Mouse (Mus musculus) megakaryocyte progenitor cell, adult 5-6 weeks (primary cell): ENCODE data around the gene Gm28635. TPM values are rescaled to one million over a fixed set of nuclear protein-coding genes. Genes with fewer than 3 reads are reported as not detected.

Source experiments
- ATAC-seq: replicated peaks from 2 replicates; pipeline ENCODE4 v1.8.0; 2016; ENCODE audit warnings: mild to moderate bottlenecking, moderate TSS enrichment, inconsistent platforms; ENCODE audit not compliant: poor library complexity
- total RNA-seq, 2 experiments: library from RNA; stranded (forward) in 1 of 2; stranded (reverse) in 1 of 2; fragments of 157-497, 149-512 nt in 1 of 2; fragments of 200-1000 nt in 1 of 2; gene quantifications; 2 replicates each; pipeline versions ENCODE4 v1.2.3 to v1.2.4; 2015 to 2017

The Gm28635 gene
- total RNA-seq (2015) (not detected in 2 replicates), total RNA-seq (2017) (0.44 TPM in 1 of 2 replicates, not detected in the other)

DNA sequence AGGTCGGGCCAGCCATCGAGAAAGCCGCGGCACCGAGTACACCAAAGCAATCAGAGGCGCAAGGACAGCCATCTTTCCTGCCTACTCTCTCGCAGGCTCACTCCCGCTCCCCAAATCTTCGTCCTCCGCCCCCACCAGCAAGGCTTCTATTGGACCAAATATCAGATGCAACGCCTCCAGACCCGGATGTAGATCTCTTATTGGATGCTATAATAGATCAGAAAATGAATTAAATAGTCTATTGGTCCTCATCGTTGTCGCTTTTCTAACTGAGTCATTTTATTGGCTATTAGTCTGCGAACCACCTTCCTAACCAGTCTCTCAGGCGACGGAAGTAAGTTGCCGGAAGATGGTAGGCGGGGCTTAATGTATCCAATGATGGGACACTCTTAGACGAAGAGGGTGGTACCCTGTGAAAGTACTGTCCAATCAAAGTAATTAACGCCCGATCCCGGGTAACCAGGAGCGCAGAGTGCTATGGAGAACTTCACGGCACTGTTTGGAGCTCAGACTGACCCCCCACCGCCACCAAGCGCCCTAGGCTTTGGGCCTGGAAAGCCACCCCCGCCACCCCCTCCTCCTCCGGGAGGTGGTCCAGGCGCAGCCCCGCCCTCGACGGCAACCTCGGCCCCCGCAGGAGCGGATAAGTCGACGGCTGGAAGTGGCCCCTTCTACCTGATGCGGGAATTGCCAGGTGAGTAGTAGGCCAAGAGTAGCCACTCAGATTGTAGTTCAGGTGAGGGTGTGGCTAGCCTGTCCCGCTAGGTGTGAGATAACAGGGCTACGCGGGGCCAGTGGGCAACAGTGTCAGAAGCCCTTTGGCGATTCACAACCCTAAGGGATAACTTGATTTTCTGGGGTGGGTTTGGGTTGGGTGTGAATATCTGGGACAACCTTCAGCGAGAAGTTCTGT lies at the start of gene Gm28635, which contains the start of gene Med19:
TSS of gene Gm28635 (minus strand) at position 74 of the 913 bp plus-strand sequence.
TSS of gene Med19 (plus strand) at position 435 of the 913 bp plus-strand sequence.
- ATAC-seq: peak; percentile 93

DNA sequence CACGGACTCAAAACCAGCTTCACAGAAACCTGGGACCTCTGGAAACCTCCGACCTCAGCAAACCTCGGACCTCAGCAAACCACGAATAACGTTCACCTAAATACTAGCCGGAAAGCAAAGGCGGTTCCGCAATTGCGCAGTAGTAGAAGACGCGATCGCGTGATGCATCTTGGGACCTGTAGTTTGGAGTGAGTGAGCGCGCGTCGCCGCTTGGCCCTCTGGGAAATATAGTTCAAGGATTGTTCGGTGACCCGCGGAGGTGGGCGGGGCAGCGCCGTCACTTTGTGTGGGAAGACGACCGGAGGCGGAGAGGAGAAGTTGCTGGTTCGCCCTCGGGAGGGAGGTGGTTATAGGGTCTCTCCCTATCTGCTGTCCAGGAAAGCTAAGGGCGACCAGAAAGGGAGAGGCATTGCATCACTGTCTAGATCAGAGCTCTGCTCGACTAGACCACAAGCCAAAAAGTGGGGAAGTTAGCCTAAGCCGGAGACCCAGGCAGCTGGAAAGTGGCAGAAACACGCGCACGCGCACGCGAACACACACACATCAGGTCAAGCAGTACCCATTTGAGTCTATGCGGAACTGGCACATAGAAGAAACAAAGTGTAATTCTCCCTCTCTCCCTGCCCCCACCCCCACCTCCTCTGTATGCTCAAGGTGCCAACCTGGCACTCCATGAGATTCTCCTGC lies 49.5 kb upstream of the Gm28635 start, which contains the start of gene Clp1:
TSS of gene Clp1 (minus strand) at position 179 of the 687 bp plus-strand sequence.
- peak; percentile 97 for ATAC-seq

DNA sequence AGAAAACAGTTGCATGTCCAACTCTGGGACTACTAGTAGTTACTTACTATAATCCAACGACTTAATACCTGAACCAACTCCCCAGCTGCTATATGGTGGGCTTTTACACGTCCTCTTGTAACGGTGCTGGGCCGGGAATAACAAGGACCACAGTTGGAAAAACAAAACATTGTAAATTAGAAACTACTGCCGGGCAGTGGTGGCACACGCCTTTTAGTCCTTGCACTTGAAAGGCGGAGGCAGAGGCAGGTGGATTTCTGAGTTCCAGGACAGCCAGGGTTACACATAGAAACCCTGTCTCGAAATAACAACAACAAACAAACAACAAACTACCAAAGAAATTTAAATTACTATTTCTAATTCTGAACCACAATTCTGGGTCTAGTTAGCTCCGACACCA lies 48.9 kb upstream of the Gm28635 start:
- ATAC-seq: no peak

DNA sequence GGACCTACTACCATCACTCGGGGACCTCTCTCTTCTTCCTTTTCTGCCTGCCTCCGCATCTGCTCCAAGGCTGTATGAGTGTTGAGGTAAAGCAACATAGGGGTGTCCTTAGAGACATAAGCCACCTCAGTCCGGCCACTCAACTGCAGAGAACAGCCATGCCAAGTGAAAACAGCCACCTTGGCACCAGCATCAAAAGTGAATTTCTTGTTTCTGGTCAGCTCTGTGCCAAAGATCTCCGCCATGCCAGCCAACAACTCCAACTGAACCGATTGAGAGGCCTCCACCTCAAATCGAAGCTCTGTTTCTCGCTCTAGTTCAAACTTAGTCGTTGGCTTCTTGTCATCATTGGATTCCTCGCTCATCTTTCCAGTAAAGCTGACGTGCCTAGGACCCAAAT lies 47.9 kb upstream of the Gm28635 start:
- no peak for ATAC-seq

DNA sequence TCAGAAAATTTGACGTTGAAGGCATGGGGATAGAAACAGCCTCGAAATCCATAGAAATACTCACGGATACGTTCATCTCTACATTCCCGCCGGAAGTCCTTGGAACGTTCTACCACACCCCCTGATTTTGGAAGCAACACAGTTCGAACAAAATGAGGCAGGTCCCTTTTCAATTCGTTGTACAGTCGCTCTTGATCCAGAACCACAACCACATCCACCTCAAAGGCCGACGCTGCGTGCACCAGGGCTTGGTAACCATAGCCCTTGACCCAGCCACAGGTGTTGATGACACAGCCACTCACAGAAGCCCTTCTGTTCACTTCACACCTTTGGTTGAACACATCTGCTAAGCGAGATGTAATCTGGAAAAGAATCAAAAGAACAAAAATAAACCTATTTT lies 46.0 kb upstream of the Gm28635 start:
- no peak for ATAC-seq

DNA sequence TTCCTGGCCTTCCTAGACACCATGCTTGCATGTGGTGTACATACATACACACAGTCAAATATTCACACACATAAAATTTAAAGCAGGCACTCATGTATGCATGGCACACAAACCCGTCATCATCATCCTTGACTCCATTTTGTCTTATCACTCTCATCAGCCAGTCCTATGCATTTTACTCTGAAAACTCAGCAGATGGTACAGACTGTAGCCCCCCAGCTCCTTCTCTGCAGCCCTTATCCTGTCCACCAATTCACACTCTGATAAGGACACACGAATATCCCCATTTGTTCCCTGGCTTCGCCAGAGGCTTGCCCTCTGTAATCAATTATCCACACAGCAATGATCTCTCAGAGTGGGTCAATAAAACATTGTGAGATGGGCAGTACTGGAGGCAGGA lies 43.3 kb upstream of the Gm28635 start:
- no peak for ATAC-seq

DNA sequence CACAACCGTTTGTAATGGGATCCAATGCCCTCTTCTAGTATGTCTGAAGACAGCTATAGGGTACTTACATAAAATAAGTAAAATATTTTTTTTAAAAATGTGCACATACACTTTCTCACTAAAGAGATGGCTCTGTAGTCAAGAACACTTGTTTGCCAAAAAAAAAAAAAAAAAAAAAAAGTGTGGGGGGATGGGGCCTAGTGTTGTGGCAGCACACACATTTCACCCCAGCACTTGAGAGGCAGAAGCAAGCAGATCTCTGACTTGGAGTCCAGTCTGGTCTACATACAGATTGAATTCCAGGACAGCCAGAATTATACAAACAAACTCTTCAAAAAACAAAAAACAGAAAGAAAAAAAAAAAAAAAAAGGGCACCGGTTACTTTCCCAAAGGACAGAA lies 42.9 kb upstream of the Gm28635 start:
- no peak for ATAC-seq

DNA sequence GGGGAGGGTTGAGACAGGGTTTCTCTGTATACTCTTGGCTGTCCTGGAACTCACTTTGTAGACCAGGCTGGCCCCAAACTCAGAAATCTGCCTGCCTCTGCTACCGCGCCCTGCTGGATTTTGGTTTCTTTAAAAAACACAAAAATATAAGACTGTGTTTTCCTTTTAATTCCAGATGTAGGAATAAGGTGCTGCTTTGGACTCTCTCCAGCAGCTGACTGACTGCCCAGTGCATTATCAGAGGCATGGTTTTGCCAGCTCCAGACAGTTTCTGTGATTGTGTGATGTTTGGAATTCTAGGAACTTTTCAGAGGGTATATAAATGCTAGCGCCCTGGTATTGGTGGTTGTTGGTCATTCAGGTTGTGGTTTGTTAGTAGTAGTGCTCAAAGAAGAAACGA lies 39.5 kb upstream of the Gm28635 start:
- no peak for ATAC-seq

DNA sequence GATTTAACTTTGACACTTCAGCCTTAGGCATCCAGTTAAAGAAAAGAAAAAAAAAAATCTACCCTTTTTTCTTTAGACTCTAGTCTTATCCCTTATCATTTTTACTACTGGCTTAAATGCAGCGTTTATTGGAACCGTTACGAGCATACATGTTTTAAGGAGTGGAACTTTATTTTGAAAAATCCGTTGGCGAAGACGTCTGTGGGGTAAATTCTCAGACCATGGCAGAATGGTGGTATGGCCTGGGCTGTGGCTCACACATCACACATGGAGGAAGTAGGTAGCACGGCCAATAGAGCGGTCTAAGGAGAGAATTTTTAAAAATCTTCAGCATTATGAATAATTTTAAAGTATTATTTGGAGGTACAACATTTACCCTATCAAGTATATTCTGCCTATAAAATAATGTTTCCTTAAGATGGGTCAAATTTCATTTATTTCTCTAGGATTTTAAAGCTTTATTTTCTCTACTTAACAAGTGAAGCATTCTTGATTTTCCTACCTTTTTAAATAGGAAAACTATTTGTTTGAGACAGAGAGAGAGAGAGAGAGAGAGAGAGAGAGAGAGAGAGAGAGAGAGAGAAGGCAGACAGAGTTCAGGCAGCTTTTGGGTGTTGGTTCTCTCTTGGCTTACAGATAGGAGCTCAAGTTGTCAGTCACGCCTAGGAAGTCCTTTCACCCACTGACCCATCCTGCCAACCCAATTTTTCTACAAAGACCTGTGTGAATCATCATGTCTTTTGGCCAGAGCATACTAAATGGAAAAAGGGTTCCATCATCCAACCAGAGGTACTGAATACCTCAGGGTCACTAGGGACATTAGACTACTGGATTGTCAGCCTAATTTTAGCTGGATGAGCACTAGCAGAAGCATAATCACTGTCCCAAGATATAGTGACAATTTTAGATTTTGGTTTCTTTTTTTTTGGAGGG lies 38.8 kb upstream of the Gm28635 start:
- no peak for ATAC-seq

DNA sequence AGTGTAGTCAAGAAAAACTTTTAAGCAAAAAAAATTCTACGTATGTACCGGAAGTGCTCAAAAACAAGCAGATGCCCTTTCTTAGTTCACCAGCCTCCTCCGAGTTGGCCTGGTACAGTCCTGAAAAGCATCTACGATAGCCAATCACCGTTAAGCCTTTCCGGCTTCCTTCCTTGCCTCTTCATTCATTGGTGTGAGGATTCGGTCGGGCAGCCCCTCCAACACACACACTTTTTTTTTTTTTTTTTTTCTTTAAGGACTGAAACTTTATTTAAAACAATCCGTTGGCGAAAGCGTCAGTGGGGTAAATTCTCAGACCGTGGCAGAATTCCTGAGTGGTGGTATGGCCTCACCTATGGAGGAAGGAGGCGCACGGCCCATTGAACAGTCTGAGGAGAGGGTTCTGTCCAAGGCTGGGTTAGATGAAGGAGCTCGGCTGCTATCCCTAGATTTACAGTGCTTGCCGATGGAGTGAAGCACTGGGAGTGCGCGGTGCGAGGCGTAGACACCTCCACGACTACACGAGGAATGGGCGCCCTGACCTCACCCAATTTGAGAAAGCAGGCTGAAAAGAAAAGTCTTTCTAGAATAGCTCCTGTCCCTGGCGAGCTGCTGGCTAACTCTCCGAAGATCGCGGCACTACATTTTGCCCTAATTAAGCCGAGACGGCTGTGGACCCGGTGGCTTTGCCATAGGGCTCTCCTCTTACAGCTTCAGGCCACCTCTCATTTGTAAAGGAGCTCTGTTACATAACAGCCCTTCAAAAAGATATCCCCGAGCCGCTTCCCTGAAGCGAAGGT lies 37.9 kb upstream of the Gm28635 start:
- ATAC-seq: peak; percentile 82

DNA sequence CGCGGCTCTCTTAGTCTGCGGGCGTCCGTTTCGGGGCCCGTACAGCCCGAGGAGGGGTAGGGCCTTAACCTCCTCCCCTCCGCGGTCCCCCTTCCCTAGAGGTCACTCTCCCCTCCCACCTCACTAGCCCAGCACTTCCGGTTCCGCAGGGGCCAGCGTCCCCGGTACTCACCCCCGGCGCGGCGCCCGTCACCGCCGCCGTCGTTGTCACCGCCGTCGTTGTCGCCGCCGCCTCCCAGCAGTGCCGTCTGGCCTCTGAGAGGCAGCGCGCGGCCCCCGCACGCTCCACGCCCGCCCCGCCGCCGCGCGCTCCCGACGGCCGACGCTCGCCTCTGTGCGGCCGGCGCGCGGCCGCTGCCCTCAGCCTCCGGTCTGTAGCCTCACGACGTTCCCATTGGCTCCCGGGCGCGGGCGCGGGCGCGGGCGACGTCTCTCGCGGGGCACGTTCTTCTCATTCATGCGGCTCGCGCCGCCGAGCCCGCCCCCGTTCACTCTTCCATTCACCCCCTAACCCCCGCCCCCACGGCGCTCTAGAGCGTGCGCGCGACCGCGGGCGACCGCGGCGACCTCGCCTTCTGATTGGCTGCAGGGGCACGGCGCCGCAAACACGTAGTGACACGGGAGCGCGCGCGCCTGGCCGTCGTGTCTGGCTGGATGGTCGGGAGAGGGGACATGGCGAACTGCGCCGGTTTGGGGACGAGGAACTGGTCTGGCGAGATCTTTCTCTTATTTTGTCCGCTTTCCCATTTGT lies 37.1 kb upstream of the Gm28635 start, which contains the start of gene Zdhhc5:
TSS of gene Zdhhc5 (minus strand) at position 370 of the 751 bp plus-strand sequence.
- peak; percentile 80 for ATAC-seq

DNA sequence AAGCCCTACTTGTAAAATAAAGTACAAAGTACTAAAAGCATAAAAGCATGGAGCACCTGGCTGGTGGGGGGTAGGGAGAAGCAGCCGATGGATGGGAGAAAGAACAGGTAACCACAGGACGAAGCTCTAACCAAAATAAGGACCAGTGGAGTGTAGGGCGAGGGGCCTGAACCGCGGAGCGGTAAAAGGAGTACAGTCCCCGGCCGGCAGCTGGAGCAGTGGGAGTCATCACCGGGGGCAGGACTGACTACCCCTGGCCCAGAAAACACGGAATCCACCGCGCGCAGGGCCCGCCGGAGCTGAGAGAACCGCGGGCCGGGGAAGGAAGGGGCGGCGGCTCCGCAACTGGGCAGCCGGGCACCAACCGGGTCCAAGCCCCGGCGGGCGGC lies 36.6 kb upstream of the Gm28635 start:
- ATAC-seq: no peak

DNA sequence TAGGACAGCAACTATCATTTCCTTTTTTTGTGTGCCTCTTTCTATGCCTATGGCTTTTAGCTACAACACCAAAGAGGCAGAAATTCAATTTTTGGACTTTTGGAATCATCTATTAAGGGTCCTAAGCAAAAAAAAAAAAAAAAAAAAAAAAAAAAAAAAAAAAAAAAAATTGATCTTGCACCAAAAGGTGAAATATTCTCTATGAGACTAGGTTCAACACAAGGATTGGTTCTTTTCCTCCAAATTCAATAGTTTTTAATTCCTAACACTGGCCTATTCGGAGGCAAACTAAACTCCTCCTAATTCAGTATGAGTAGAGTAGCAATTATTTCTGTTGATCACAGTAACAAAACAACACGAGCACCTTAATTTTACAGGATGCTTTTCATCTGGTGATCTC lies 34.1 kb upstream of the Gm28635 start:
- ATAC-seq: no peak

DNA sequence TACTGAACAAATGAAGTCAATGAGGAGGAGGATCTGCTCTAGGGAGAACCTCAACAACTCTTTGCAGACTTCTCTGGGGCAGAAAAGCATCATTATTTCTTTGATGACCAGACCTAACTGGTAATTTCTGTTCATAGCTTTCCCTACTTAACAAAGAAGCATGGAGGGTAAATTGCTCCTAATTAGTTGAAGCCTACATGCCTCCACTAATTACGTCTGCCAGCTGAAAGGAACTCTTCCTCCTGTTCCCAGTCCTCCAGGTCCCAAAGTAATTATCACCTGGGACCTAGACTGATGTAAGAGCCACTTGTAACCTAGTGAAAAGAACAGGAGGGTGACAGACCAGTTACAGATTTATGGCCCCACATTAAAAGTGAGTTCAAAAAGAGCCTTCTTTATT lies 29.7 kb upstream of the Gm28635 start:
- no peak for ATAC-seq

DNA sequence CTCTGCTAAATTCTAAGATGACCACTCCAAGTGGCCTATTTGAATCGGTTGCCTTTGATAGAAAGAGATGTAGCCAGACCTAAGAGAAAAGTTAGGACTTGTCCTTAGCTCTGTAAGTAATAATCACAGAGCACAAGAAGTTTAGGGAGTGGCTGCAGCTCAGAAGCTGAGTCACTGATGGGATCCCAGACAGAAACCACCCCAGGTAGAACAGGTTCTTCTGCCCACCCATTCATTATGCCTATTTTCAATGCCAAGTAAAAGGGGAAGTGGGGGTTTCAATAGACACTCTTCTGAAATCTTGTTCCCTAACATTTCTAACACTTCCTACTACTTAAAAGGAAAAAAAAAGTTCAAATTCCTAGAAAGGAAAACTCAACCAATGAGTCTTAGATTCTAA lies 27.5 kb upstream of the Gm28635 start:
- ATAC-seq: peak; percentile 64

DNA sequence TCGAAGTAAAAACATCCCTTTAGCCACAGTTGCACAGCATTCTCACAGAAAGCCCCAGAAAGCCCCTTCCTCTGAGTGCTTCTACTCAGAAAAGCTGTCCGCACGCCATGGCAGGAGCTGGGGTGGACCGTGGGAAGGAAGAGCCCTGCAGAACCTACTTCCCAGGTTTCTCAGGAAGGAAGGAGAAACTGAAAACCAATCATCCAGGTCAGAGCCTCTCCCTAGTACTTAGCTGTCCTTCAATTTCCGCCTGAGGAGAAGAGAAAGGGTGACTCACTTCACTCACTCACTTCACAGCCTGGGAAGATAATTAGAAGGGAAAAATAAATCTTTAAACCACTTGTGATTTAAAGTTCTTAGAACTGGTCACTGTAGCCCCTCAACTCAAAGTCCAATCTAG lies 26.5 kb upstream of the Gm28635 start:
- no peak for ATAC-seq

DNA sequence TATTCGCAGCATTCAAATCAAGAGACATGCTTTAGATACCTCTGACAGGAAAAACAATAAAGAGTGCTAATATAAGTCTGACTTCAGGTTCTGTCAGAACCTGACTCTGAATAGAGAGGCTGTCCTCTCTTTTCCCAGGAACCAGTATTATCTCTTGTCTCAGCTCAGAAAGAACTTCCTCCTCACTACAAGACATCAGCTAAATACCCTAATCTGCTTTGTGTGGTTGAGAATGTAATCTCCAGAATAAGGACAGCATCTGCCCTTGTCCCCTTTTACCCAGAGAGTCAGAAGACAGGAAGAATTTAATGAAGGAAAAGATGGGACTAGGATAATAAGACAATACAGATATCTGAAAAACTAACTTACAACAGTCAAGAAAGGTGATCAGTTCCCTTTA lies 25.7 kb upstream of the Gm28635 start:
- peak; percentile 58; the same call in 1 of the 2 replicates for ATAC-seq

DNA sequence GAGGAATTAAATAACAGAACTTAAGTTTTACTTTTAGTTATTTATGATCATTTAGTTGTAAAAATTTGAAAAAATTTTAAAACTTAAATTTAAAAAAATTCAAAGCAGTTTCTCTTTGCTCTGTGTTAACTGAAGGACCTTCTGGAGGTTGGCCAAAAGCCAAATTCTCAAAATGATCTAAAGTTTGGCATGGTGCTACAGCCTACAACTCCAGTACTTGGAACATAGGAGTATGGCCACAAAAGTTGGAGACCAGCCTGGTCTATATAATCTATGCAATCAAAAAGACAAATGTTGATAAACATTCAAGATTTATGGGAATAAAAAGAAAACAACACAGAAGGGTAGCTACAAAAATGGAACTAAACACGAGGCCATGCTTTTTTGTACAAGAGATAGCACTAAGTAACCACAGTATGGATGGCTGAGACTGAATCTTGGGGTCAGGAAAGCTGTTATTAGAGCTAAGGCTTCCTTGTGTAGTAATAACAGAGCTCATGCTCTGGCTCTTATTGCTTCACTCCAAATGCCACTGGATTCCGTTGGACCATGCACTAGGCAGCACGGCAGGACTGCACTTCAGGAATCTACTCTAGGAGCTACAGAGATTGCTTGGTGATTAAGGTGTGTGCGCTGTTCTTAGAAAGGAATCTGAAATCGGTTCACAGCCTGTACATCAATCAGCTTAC lies 17.3 kb upstream of the Gm28635 start:
- no peak for ATAC-seq

DNA sequence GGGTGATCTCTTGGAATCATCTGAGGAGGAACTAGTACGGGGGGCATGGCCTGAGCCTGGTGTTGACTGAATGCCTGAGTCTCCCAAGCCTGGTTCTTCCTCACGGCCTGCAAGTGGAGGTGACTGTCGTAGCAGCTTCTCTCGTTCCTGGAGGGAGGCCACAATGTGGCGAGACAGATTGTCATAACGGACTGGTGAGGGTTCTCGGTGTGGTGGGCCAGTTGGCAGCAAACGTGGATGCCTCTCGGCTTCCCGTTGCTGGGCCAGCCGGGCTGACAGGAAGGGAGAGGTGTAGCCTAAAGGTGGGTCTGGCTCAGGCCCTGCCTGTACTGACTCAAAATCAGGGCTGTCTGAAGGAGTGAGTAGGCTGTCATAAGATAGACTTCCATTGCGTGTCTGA lies 12.2 kb upstream of the Gm28635 start:
- no peak for ATAC-seq
